Mouse (Mus musculus): ENCODE measurements around the gene Mvd. TPM values are rescaled to one million over a fixed set of nuclear protein-coding genes. Genes with fewer than 3 reads are reported as not detected.
A peak's percentile ranks its signal among the peaks of the same experiment; 100 is the strongest.

Mvd gene
- polyA plus RNA-seq, 2 experiments, result 17.2 to 21.6 TPM

DNA sequence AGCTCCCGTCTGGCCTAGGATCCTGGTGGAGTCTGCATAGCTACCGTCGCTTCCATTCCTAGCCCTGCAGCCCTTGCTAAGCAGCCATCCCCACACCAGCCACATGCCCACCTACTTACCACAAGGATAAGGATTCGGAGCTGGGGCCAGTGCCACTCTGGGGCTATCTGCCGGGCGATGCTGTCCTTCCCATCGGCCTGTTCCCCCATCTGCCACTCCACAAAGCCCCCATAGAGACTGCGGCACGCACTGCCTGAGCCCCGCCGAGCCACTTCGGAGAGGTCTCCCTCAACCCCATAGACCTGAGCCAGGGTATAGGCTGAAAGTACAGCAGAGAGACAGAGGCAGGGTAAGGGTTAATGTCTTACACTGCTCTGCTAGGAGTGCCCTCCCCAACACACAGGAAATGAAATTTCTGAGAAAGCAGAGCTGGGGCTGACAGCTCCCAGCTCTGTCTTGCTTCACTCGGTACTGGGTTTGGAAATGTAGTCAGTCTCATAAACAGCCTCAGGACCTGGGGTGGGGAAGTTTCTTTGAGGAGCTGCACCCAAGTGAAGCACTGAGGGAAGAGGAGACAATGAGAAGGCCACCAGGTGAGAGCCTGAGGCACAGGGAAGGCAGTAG lies 5.4 kb downstream of the Mvd start:
- TF ChIP-seq CTCF (IDR thresholded peaks at IDR 0.05; ENCODE audit: low read depth) (no peak), EP300 (IDR thresholded peaks at IDR 0.05; ENCODE audit: low read depth) (no peak)
- Histone ChIP-seq H3K4me3 (ENCODE audit: insufficient read depth in 1 of 2, low read depth in 2 of 2, low read length in 2 of 2) (no peak overlapping the region), H3K9ac (replicated peaks) (no peak overlapping the region), H3K9me3 (ENCODE audit: control insufficient read depth, low read length) (no peaks in the 10 kb centered on the region), H3K4me1 (replicated peaks; ENCODE audit: control insufficient read depth in 2 of 2, insufficient read depth in 2 of 2, low read length in 1 of 2) (peaks cover 3 to 11% of the 10 kb centered on the region in 2 experiments), H3K27ac (no peak overlapping the region), H3K36me3 (replicated peaks; ENCODE audit: control insufficient read depth, insufficient read depth, low read depth) (no peaks in the 10 kb centered on the region), H3K27me3 (ENCODE audit: control insufficient read depth, insufficient read depth, low read length) (no peaks in the 10 kb centered on the region), H3K4me2 (ENCODE audit: low read depth) (no peak overlapping the region)
- DNase-seq (ENCODE audit: low read depth in 3 of 3, low spot score in 3 of 3) (no peak), ATAC-seq (ENCODE audit: insufficient read depth) (no peak)
- 75% methylated on average over 13 of the region's 13 CpGs for WGBS (ENCODE audit: insufficient replicate concordance)

GRCm38 (mm10) chr8:122436586-122437125 lies 6.6 kb downstream of the Mvd start:
- 69% methylated on average over 20 of the region's 20 CpGs for WGBS (ENCODE audit: insufficient replicate concordance)
- Histone ChIP-seq H3K4me2 (ENCODE audit: low read depth) (no peak overlapping the region), H3K9ac (replicated peaks) (no peak overlapping the region), H3K27ac (no peak overlapping the region), H3K4me1 (replicated peaks; ENCODE audit: control insufficient read depth in 2 of 2, insufficient read depth in 2 of 2, low read length in 1 of 2) (peaks cover 3 to 11% of the 10 kb centered on the region in 2 experiments), H3K36me3 (replicated peaks; ENCODE audit: control insufficient read depth, insufficient read depth, low read depth) (no peaks in the 10 kb centered on the region), H3K9me3 (ENCODE audit: control insufficient read depth, low read length) (no peaks in the 10 kb centered on the region), H3K4me3 (ENCODE audit: insufficient read depth in 1 of 2, low read depth in 2 of 2, low read length in 2 of 2) (no peak overlapping the region), H3K27me3 (ENCODE audit: control insufficient read depth, insufficient read depth, low read length) (no peaks in the 10 kb centered on the region)
- TF ChIP-seq CTCF (IDR thresholded peaks at IDR 0.05; ENCODE audit: low read depth) (no peak), EP300 (IDR thresholded peaks at IDR 0.05; ENCODE audit: low read depth) (no peak)
- no peak for ATAC-seq (ENCODE audit: insufficient read depth)
- no peak for DNase-seq (ENCODE audit: low read depth in 3 of 3, low spot score in 3 of 3)

- Histone ChIP-seq H3K27me3 (ENCODE audit: control insufficient read depth, insufficient read depth, low read length) (no peaks in the 10 kb centered on the region), H3K36me3 (replicated peaks; ENCODE audit: control insufficient read depth, insufficient read depth, low read depth) (no peaks in the 10 kb centered on the region), H3K4me3 (ENCODE audit: insufficient read depth in 1 of 2, low read depth in 2 of 2, low read length in 2 of 2) (no peak overlapping the region), H3K9me3 (ENCODE audit: control insufficient read depth, low read length) (no peaks in the 10 kb centered on the region), H3K27ac (no peak overlapping the region), H3K9ac (replicated peaks) (no peak overlapping the region), H3K4me2 (ENCODE audit: low read depth) (no peak overlapping the region), H3K4me1 (replicated peaks; ENCODE audit: control insufficient read depth in 2 of 2, insufficient read depth in 2 of 2, low read length in 1 of 2) (peaks cover 3 to 15% of the 10 kb centered on the region in 2 experiments)
- DNase-seq (ENCODE audit: low read depth in 3 of 3, low spot score in 3 of 3), result no peak
- TF ChIP-seq EP300 (IDR thresholded peaks at IDR 0.05; ENCODE audit: low read depth) (no peak), CTCF (IDR thresholded peaks at IDR 0.05; ENCODE audit: low read depth) (no peak)
- 85% methylated on average over 9 of the region's 9 CpGs for WGBS (ENCODE audit: insufficient replicate concordance)
- ATAC-seq (ENCODE audit: insufficient read depth), result no peak
These were observed 7.1 kb downstream of the Mvd start for GRCm38 (mm10) chr8:122436146-122436545.

- Histone ChIP-seq H3K9me3 (ENCODE audit: control insufficient read depth, low read length) (no peaks in the 10 kb centered on the region), H3K4me2 (ENCODE audit: low read depth) (no peak overlapping the region), H3K4me3 (ENCODE audit: insufficient read depth in 1 of 2, low read depth in 2 of 2, low read length in 2 of 2) (no peak overlapping the region), H3K36me3 (replicated peaks; ENCODE audit: control insufficient read depth, insufficient read depth, low read depth) (no peaks in the 10 kb centered on the region), H3K4me1 (replicated peaks; ENCODE audit: control insufficient read depth in 2 of 2, insufficient read depth in 2 of 2, low read length in 1 of 2) (peaks cover 3 to 19% of the 10 kb centered on the region in 2 experiments), H3K9ac (replicated peaks) (no peak overlapping the region), H3K27ac (no peak overlapping the region), H3K27me3 (ENCODE audit: control insufficient read depth, insufficient read depth, low read length) (no peaks in the 10 kb centered on the region)
- ATAC-seq (ENCODE audit: insufficient read depth) (no peak), DNase-seq (ENCODE audit: low read depth in 3 of 3, low spot score in 3 of 3) (no peak)
- 80% methylated on average over 6 of the region's 6 CpGs for WGBS (ENCODE audit: insufficient replicate concordance)
- no peak for TF ChIP-seq EP300 (IDR thresholded peaks at IDR 0.05; ENCODE audit: low read depth)
- TF ChIP-seq CTCF (IDR thresholded peaks at IDR 0.05; ENCODE audit: low read depth), result peak; percentile 73
These were observed 7.8 kb downstream of the Mvd start for GRCm38 (mm10) chr8:122435375-122435774.

- TF ChIP-seq CTCF (IDR thresholded peaks at IDR 0.05; ENCODE audit: low read depth) (peak; percentile 55), EP300 (IDR thresholded peaks at IDR 0.05; ENCODE audit: low read depth) (no peak)
- H3K4me2 ChIP-seq (ENCODE audit: low read depth), result peak overlapping the region; percentile 72
- H3K9ac ChIP-seq (replicated peaks), result no peak overlapping the region
- H3K9me3 ChIP-seq (ENCODE audit: control insufficient read depth, low read length), result no peaks in the 10 kb centered on the region
- ATAC-seq (ENCODE audit: insufficient read depth) (peak; percentile 30), DNase-seq (ENCODE audit: low read depth in 3 of 3, low spot score in 3 of 3) (no peak)
- no peak overlapping the region; a peak in 1 of 4 replicates for H3K4me3 ChIP-seq (ENCODE audit: insufficient read depth in 1 of 2, low read depth in 2 of 2, low read length in 2 of 2)
- no peaks in the 10 kb centered on the region for H3K27me3 ChIP-seq (ENCODE audit: control insufficient read depth, insufficient read depth, low read length)
- H3K27ac ChIP-seq, result no peak overlapping the region
- peaks cover 3 to 19% of the 10 kb centered on the region in 2 experiments for H3K4me1 ChIP-seq (replicated peaks; ENCODE audit: control insufficient read depth in 2 of 2, insufficient read depth in 2 of 2, low read length in 1 of 2)
- no peaks in the 10 kb centered on the region for H3K36me3 ChIP-seq (replicated peaks; ENCODE audit: control insufficient read depth, insufficient read depth, low read depth)
- WGBS (ENCODE audit: insufficient replicate concordance), result 56% methylated on average over 11 of the region's 11 CpGs
These were observed 9.8 kb downstream of the Mvd start for GRCm38 (mm10) chr8:122433269-122433905.
